Mouse (Mus musculus) hindbrain, embryonic 11.5 days (tissue): ENCODE measurements around the gene Ppp1r13l. TPM values are rescaled to one million over a fixed set of nuclear protein-coding genes. Genes with fewer than 3 reads are reported as not detected.
A peak's percentile ranks its signal among the peaks of the same experiment; 100 is the strongest.

ENCODE experiments used
- ATAC-seq: fragments of 200-750 bp; cut with Nextera tagmentation; 2 replicates; pipeline ENCODE4 v1.8.0; 2017; ENCODE audit warnings: mild to moderate bottlenecking, moderate TSS enrichment, moderate library complexity; ENCODE audit not compliant: low FRiP score
- DNase-seq: peaks from one replicate; pipeline ENCODE4 v3.0.0-alpha.2; 2015; ENCODE audit warnings: low spot score
- H3K27ac ChIP-seq: fragments of 300-500 bp; sonication (generic); 2 replicates; pipeline ENCODE4 v1.5.1; 2014; ENCODE audit warnings: mild to moderate bottlenecking, low read depth, low read length
- H3K27me3 ChIP-seq: fragments of 300-500 bp; sonication (generic); 2 replicates; pipeline ENCODE4 v1.6.1; 2014; ENCODE audit warnings: mild to moderate bottlenecking, low read length, moderate library complexity, mixed read lengths; ENCODE audit not compliant: control insufficient read depth, insufficient read depth
- H3K36me3 ChIP-seq: fragments of 300-500 bp; sonication (generic); 2 replicates; pipeline ENCODE4 v1.6.1; 2014; ENCODE audit warnings: mild to moderate bottlenecking, low read length, moderate library complexity, mixed read lengths; ENCODE audit not compliant: control insufficient read depth, insufficient read depth
- H3K4me1 ChIP-seq: fragments of 300-500 bp; sonication (generic); replicated peaks from 2 replicates; pipeline ENCODE4 v1.6.1; 2014; ENCODE audit warnings: low read length, mixed read lengths; ENCODE audit not compliant: control insufficient read depth, insufficient read depth
- H3K4me2 ChIP-seq: fragments of 300-500 bp; sonication (generic); replicated peaks from 2 replicates; pipeline ENCODE4 v1.6.1; 2014; ENCODE audit warnings: mild to moderate bottlenecking, low read depth, low read length
- H3K4me3 ChIP-seq: fragments of 300-500 bp; sonication (generic); 2 replicates; pipeline ENCODE4 v1.5.1; 2014; ENCODE audit warnings: low read depth, low read length
- H3K9ac ChIP-seq: fragments of 300-500 bp; sonication (generic); 2 replicates; pipeline ENCODE4 v1.6.1; 2014; ENCODE audit warnings: low read depth, low read length
- H3K9me3 ChIP-seq: fragments of 300-500 bp; sonication (generic); 2 replicates; pipeline ENCODE4 v1.6.1; 2016; ENCODE audit warnings: low read length; ENCODE audit not compliant: control insufficient read depth
- WGBS: fragments of 180-500 bp; shearing (Covaris S2); extraction: QIAGEN DNeasy Blood & Tissue Kit; methylation state at CpG from one replicate; pipeline ENCODE4 v1.1.7; 2014; 5-methylcytosine and 5-hydroxymethylcytosine counted together
- polyA plus RNA-seq: library from polyadenylated mRNA; unstranded; fragments of >200 nt; fragmentation: Nextera tagmentation; extraction: Ambion mirVana; gene quantifications from 2 replicates; pipeline ENCODE4 v1.2.1, GENCODE M21; 2014

The Ppp1r13l gene
- polyA plus RNA-seq, 1 experiment from 2014 or later = 5.0 TPM

DNA sequence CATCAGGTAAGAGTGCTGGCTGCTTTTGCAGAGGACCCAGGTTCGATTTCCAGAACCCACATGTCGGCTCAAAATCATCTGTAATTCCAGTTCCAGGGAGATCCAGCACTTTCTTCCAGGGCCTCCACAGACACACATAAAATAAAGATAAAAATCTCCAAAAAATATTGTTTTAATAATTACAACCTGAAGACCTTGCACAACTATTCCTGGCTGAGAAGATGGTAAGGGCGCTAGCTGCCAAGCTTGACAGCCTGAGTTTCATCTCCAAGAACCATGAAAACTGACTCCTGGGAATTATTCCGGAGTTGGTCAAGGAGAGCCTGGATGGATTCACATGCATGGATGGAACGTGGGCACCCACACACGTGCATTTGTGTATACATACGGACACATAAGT is 44.9 kb downstream of the Ppp1r13l start, which contains the start of gene Ckm:
Gene Ckm (plus strand): TSS at position 301 of the 400 bp plus-strand sequence.
- H3K4me2 ChIP-seq = peak within 1 kb of the TSS; percentile 94
- DNase-seq = no peak
- no peaks in the 10 kb centered on the region for H3K36me3 ChIP-seq
- H3K4me1 ChIP-seq = peaks cover 10% of the 10 kb centered on the region; the same call in 1 of the 2 replicates
- H3K27ac ChIP-seq = no peak within 1 kb of the TSS
- no peaks in the 10 kb centered on the region for H3K9me3 ChIP-seq
- ATAC-seq = no peak
- peak within 1 kb of the TSS; percentile 44 for H3K9ac ChIP-seq
- 50% methylated on average over 7 of the region's 7 CpGs for WGBS
- peaks cover 35% of the 10 kb centered on the region for H3K27me3 ChIP-seq
- peak within 1 kb of the TSS; percentile 52 for H3K4me3 ChIP-seq

DNA sequence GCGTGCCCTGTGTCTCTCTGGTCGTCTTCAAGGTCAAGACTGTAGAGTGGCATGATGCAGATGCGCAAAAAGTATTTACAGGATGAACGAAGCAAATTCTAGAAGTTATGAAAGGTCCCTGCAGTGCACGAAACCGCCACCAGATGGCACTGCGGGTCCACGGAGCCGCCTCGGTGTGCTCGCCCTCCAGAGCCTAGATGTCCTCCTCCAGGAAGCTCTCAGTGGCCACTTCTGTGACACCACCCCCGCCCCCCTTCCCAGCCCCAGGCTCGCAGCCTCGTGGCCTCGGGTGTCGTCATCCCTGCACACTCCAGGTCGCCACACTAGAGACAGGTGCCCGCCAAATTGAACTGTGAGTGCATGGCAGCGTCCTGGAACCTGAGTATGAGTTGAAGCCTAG is 45.9 kb downstream of the Ppp1r13l start:
- H3K36me3 ChIP-seq = no peaks in the 10 kb centered on the region
- peaks cover 31% of the 10 kb centered on the region for H3K27me3 ChIP-seq
- no peak overlapping the region for H3K9ac ChIP-seq
- H3K4me3 ChIP-seq = no peak overlapping the region
- H3K4me2 ChIP-seq = no peak overlapping the region
- DNase-seq (peak; percentile 94), ATAC-seq (peak; percentile 68; the same call in 1 of the 2 replicates)
- peaks cover 5% of the 10 kb centered on the region; the same call in 1 of the 2 replicates for H3K4me1 ChIP-seq
- H3K9me3 ChIP-seq = no peaks in the 10 kb centered on the region
- 4% methylated on average over 19 of the region's 19 CpGs for WGBS
- no peak overlapping the region for H3K27ac ChIP-seq

DNA sequence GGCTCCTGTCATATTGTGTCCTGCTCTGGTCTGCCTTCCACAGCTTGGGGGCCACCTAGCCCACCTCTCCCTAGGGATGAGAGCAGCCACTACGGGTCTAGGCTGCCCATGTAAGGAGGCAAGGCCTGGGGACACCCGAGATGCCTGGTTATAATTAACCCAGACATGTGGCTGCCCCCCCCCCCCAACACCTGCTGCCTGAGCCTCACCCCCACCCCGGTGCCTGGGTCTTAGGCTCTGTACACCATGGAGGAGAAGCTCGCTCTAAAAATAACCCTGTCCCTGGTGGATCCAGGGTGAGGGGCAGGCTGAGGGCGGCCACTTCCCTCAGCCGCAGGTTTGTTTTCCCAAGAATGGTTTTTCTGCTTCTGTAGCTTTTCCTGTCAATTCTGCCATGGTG is 50.2 kb downstream of the Ppp1r13l start:
- Histone ChIP-seq H3K9ac (no peak overlapping the region), H3K27me3 (peaks cover 6% of the 10 kb centered on the region), H3K9me3 (no peaks in the 10 kb centered on the region), H3K27ac (no peak overlapping the region), H3K4me2 (no peak overlapping the region), H3K36me3 (no peaks in the 10 kb centered on the region), H3K4me3 (no peak overlapping the region), H3K4me1 (no peaks in the 10 kb centered on the region)
- WGBS = 63% methylated on average over 6 of the region's 6 CpGs
- no peak for ATAC-seq
- DNase-seq = no peak

GRCm38 (mm10) chr7:19410766-19411344 is 51.3 kb downstream of the Ppp1r13l start:
- DNase-seq = no peak
- H3K27me3 ChIP-seq = 0 out of 2 replicates have a peak, but pooled peaks cover 2% of the 10 kb centered on the region
- H3K4me3 ChIP-seq = no peak overlapping the region
- no peaks in the 10 kb centered on the region for H3K36me3 ChIP-seq
- no peak overlapping the region for H3K9ac ChIP-seq
- H3K4me2 ChIP-seq = no peak overlapping the region
- no peak overlapping the region for H3K27ac ChIP-seq
- ATAC-seq = no peak
- WGBS = 83% methylated on average over 10 of the region's 11 CpGs
- H3K9me3 ChIP-seq = no peaks in the 10 kb centered on the region
- no peaks in the 10 kb centered on the region for H3K4me1 ChIP-seq

DNA sequence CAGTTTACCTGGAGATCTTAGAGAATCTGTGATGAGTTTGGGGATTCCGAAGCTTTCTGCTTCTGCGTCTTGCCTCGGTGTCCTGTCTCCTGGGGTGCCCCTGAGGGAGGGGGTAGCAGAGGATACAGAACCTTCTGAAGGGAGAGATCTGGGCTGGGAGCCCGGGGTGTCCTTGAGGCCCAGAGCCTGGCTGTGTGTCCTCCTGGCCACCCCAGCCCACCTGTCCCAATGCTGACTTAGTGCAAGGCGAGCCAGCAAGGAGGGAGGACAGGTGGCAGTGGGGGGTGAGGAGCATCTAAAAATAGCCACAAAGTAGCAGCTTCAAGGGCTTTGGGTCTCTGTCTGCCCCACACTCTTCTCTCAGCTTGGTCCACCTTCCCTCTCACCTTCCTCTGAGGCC is 52.2 kb downstream of the Ppp1r13l start:
- no peak overlapping the region for H3K4me3 ChIP-seq
- ATAC-seq (no peak), DNase-seq (no peak)
- H3K9ac ChIP-seq = no peak overlapping the region
- H3K27ac ChIP-seq = no peak overlapping the region
- no peaks in the 10 kb centered on the region for H3K9me3 ChIP-seq
- H3K4me2 ChIP-seq = no peak overlapping the region
- 82% methylated on average over 5 of the region's 5 CpGs for WGBS
- no peaks in the 10 kb centered on the region for H3K36me3 ChIP-seq
- no peaks in the 10 kb centered on the region for H3K4me1 ChIP-seq
- 0 out of 2 replicates have a peak, but pooled peaks cover 2% of the 10 kb centered on the region for H3K27me3 ChIP-seq

GRCm38 (mm10) chr7:19413525-19413924 is 54.0 kb downstream of the Ppp1r13l start:
- no peaks in the 10 kb centered on the region for H3K4me1 ChIP-seq
- peaks cover 4% of the 10 kb centered on the region; the same call in 1 of the 2 replicates for H3K27me3 ChIP-seq
- no peak overlapping the region for H3K9ac ChIP-seq
- WGBS = 89% methylated on average over 3 of the region's 3 CpGs
- no peaks in the 10 kb centered on the region for H3K9me3 ChIP-seq
- no peaks in the 10 kb centered on the region for H3K36me3 ChIP-seq
- ATAC-seq = no peak
- H3K4me2 ChIP-seq = no peak overlapping the region
- H3K4me3 ChIP-seq = no peak overlapping the region
- DNase-seq = no peak
- H3K27ac ChIP-seq = no peak overlapping the region

DNA sequence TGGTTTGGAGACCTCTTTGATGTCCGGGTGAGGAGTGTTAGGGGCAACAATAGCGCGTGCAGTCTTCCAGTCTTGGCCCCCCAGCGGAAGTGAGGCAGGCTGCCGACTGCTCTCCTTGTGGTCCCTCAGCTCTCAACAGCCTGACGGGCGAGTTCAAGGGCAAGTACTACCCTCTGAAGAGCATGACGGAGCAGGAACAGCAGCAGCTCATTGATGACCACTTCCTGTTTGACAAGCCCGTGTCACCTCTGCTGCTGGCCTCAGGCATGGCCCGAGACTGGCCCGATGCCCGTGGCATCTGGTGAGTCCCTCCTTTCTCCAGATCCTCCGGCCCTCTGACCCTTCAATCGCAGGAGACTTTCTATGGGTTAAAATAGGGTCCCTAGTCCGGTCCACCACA is 57.0 kb downstream of the Ppp1r13l start:
- Histone ChIP-seq H3K9ac (no peak overlapping the region), H3K4me2 (no peak overlapping the region), H3K9me3 (no peaks in the 10 kb centered on the region), H3K4me1 (no peaks in the 10 kb centered on the region), H3K4me3 (no peak overlapping the region), H3K27me3 (peaks cover 27% of the 10 kb centered on the region), H3K27ac (no peak overlapping the region), H3K36me3 (no peaks in the 10 kb centered on the region)
- ATAC-seq (no peak), DNase-seq (no peak)
- 82% methylated on average over 15 of the region's 15 CpGs for WGBS

GRCm38 (mm10) chr7:19420121-19420520 is 60.6 kb downstream of the Ppp1r13l start:
- Histone ChIP-seq H3K9ac (no peak overlapping the region), H3K4me1 (no peaks in the 10 kb centered on the region), H3K27ac (no peak overlapping the region), H3K9me3 (no peaks in the 10 kb centered on the region), H3K27me3 (peaks cover 27% of the 10 kb centered on the region), H3K4me3 (no peak overlapping the region), H3K36me3 (no peaks in the 10 kb centered on the region), H3K4me2 (no peak overlapping the region)
- ATAC-seq = no peak
- WGBS = 9% methylated on average over 28 of the region's 28 CpGs
- no peak for DNase-seq
